Mouse (Mus musculus) spleen, adult 2 months (tissue): ENCODE measurements around the gene Col8a2. TPM values are rescaled to one million over a fixed set of nuclear protein-coding genes. Genes with fewer than 3 reads are reported as not detected.

Experiments
- DNase-seq, 2 experiments: peaks; one replicate each; pipeline versions ENCODE4 v3.0.0 to v3.0.0-alpha.2; 2012 to 2021; ENCODE audit warnings: low spot score in 2 of 2, low read depth in 1 of 2
- H3K27ac ChIP-seq: fragments of 200-500 bp; 2 replicates; pipeline ENCODE4 v1.5.1; 2012; ENCODE audit warnings: low read length, inconsistent platforms; ENCODE audit not compliant: insufficient read depth
- H3K27me3 ChIP-seq: fragments of 200-500 bp; 2 replicates; pipeline ENCODE4 v1.6.1; 2012; ENCODE audit warnings: mild to moderate bottlenecking, moderate library complexity, low read length, inconsistent platforms; ENCODE audit not compliant: control insufficient read depth, insufficient read depth
- H3K36me3 ChIP-seq: fragments of 200-500 bp; 2 replicates; pipeline ENCODE4 v1.6.1; 2012; ENCODE audit warnings: mild to moderate bottlenecking, low read length, inconsistent platforms; ENCODE audit not compliant: control insufficient read depth, insufficient read depth
- H3K4me1 ChIP-seq: fragments of 200-500 bp; 2 replicates; pipeline ENCODE4 v1.6.1; 2011; ENCODE audit warnings: inconsistent platforms; ENCODE audit not compliant: control insufficient read depth, insufficient read depth, insufficient read length
- H3K4me3 ChIP-seq: fragments of 200-500 bp; 2 replicates; pipeline ENCODE4 v1.5.1; 2011; ENCODE audit warnings: mild to moderate bottlenecking, inconsistent platforms; ENCODE audit not compliant: insufficient read depth, insufficient read length; ENCODE audit errors: extremely low read depth
- CTCF ChIP-seq: fragments of 200-500 bp; IDR thresholded peaks from 2 replicates; pipeline ENCODE4 v1.5.1; 2011; ENCODE audit warnings: mild to moderate bottlenecking, inconsistent platforms; ENCODE audit not compliant: insufficient read depth, insufficient read length, insufficient replicate concordance; ENCODE audit errors: extremely low read depth
- POLR2A ChIP-seq: fragments of 200-500 bp; IDR thresholded peaks from 2 replicates; pipeline ENCODE4 v1.6.1; 2011; ENCODE audit warnings: low read depth, low read length, inconsistent platforms
- whole genome bisulfite sequencing: fragments of 180-500 bp; shearing (Covaris S2); methylation state at CpG from one replicate; pipeline ENCODE4 v1.1.7; 2018; 5-methylcytosine and 5-hydroxymethylcytosine counted together
- polyA plus RNA-seq: library from polyadenylated mRNA; depleted of rRNA; stranded (reverse); fragments of >200 nt; gene quantifications from 2 replicates; pipeline ENCODE4 v1.2.3, GENCODE M21; 2012

The Col8a2 gene
- polyA plus RNA-seq, 1 experiment: 3.2 TPM

- DNase-seq: peak; percentile 45 to 75
Observed at GRCm38 (mm10) chr4:126309922-126310309, 23.3 kb downstream of the Col8a2 start.

GRCm38 (mm10) chr4:126310344-126310743, 23.8 kb downstream of the Col8a2 start:
- Histone ChIP-seq H3K4me3 (no peak overlapping the region), H3K4me1 (no peaks in the 10 kb centered on the region), H3K27me3 (no peaks in the 10 kb centered on the region; the same call in 1 of the 2 replicates), H3K27ac (no peak overlapping the region), H3K36me3 (peaks cover 1% of the 10 kb centered on the region; the same call in 1 of the 2 replicates)
- TF ChIP-seq CTCF (no peak), POLR2A (no peak)
- no peak for DNase-seq
- WGBS: 73% methylated on average over 7 of the region's 7 CpGs

More at GRCm38 (mm10) chr4:126309922-126310309, 23.3 kb downstream of the Col8a2 start:
- Histone ChIP-seq H3K27me3 (no peaks in the 10 kb centered on the region; the same call in 1 of the 2 replicates), H3K27ac (no peak overlapping the region), H3K4me1 (no peaks in the 10 kb centered on the region), H3K36me3 (peaks cover 1% of the 10 kb centered on the region; the same call in 1 of the 2 replicates), H3K4me3 (no peak overlapping the region)
- TF ChIP-seq POLR2A (no peak), CTCF (peak; percentile 62; the same call in 1 of the 2 replicates)
- 1% methylated on average over 7 of the region's 7 CpGs for WGBS

GRCm38 (mm10) chr4:126311566-126312200, 25.1 kb downstream of the Col8a2 start:
- DNase-seq: no peak
- TF ChIP-seq POLR2A: no peak
- no peak for TF ChIP-seq CTCF
- H3K36me3 ChIP-seq: peaks cover 9% of the 10 kb centered on the region
- no peaks in the 10 kb centered on the region; the same call in 1 of the 2 replicates for H3K27me3 ChIP-seq
- WGBS: 91% methylated on average over 16 of the region's 16 CpGs
- no peaks in the 10 kb centered on the region for H3K4me1 ChIP-seq
- H3K4me3 ChIP-seq: no peak overlapping the region
- no peak overlapping the region for H3K27ac ChIP-seq

GRCm38 (mm10) chr4:126313202-126313601, 26.6 kb downstream of the Col8a2 start:
- no peaks in the 10 kb centered on the region; the same call in 1 of the 2 replicates for H3K27me3 ChIP-seq
- H3K4me3 ChIP-seq: no peak overlapping the region
- no peak for TF ChIP-seq POLR2A
- TF ChIP-seq CTCF: no peak
- 86% methylated on average over 5 of the region's 5 CpGs for WGBS
- H3K36me3 ChIP-seq: peaks cover 21% of the 10 kb centered on the region
- no peak for DNase-seq
- H3K27ac ChIP-seq: no peak overlapping the region
- H3K4me1 ChIP-seq: no peaks in the 10 kb centered on the region

- no peak overlapping the region for H3K27ac ChIP-seq
- H3K27me3 ChIP-seq: no peaks in the 10 kb centered on the region; the same call in 1 of the 2 replicates
- DNase-seq: no peak
- no peak for TF ChIP-seq POLR2A
- H3K4me1 ChIP-seq: no peaks in the 10 kb centered on the region
- 81% methylated on average over 10 of the region's 10 CpGs for WGBS
- H3K36me3 ChIP-seq: peaks cover 21% of the 10 kb centered on the region
- H3K4me3 ChIP-seq: no peak overlapping the region
Observed at GRCm38 (mm10) chr4:126314393-126314792, 27.8 kb downstream of the Col8a2 start.

GRCm38 (mm10) chr4:126315931-126316330, 29.3 kb downstream of the Col8a2 start:
- Histone ChIP-seq H3K4me1 (no peaks in the 10 kb centered on the region; the same call in 1 of the 2 replicates), H3K27ac (no peak overlapping the region), H3K36me3 (peaks cover 21% of the 10 kb centered on the region), H3K27me3 (no peaks in the 10 kb centered on the region), H3K4me3 (no peak overlapping the region)
- TF ChIP-seq POLR2A (no peak), CTCF (no peak)
- 76% methylated on average over 5 of the region's 5 CpGs for WGBS
- no peak for DNase-seq

- no peak for TF ChIP-seq CTCF
- TF ChIP-seq POLR2A: no peak
- no peak for DNase-seq
- H3K4me3 ChIP-seq: no peak overlapping the region
- 92% methylated on average over 13 of the region's 13 CpGs for WGBS
- H3K36me3 ChIP-seq: peaks cover 21% of the 10 kb centered on the region
- no peak overlapping the region for H3K27ac ChIP-seq
- no peaks in the 10 kb centered on the region; the same call in 1 of the 2 replicates for H3K4me1 ChIP-seq
- no peaks in the 10 kb centered on the region for H3K27me3 ChIP-seq
Observed at GRCm38 (mm10) chr4:126316443-126317040, 29.9 kb downstream of the Col8a2 start.
